Mouse (Mus musculus): ENCODE results near the gene Gmcl1. TPM values are rescaled to one million over a fixed set of nuclear protein-coding genes. Genes with fewer than 3 reads are reported as not detected.

Gene Gmcl1
- polyA plus RNA-seq, 1 experiment from 2014 or later = 27.9 TPM

DNA sequence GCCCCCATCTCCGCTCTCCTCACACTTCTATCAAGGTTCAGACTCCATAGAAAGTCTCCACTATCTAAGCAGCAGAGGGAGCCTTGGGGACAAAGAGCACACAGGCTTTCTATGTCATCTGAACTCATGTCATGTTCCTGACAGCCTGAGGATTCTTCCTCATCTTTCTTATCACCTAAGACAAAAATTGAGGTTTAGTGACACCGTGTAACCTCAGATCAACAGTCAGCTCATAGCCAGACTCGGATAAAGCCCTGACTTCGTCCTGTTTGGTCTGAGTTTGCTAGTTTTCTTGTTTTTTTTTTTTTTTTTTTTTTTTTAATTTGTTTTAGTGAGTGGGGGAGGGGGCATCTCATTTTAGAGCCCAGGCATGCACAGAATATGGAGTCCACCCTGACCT lies 40.6 kb upstream of the Gmcl1 start:
- Histone ChIP-seq H3K9me3 (replicated peaks; ENCODE audit: control insufficient read depth, low read length, poor library complexity, severe bottlenecking) (no peaks in the 10 kb centered on the region), H3K4me2 (ENCODE audit: low read length) (no peak overlapping the region), H3K36me3 (ENCODE audit: control insufficient read depth, insufficient read depth, low read length) (no peaks in the 10 kb centered on the region), H3K27ac (ENCODE audit: low read length) (no peak overlapping the region), H3K9ac (ENCODE audit: low read depth, low read length) (no peak overlapping the region), H3K4me3 (ENCODE audit: low read depth, low read length) (no peak overlapping the region), H3K4me1 (ENCODE audit: control insufficient read depth, insufficient read depth, low read length) (no peaks in the 10 kb centered on the region), H3K27me3 (ENCODE audit: control insufficient read depth, insufficient read depth, low read depth, low read length) (no peaks in the 10 kb centered on the region)
- 87% methylated on average over 4 of the region's 4 CpGs for WGBS
- no peak for ATAC-seq

DNA sequence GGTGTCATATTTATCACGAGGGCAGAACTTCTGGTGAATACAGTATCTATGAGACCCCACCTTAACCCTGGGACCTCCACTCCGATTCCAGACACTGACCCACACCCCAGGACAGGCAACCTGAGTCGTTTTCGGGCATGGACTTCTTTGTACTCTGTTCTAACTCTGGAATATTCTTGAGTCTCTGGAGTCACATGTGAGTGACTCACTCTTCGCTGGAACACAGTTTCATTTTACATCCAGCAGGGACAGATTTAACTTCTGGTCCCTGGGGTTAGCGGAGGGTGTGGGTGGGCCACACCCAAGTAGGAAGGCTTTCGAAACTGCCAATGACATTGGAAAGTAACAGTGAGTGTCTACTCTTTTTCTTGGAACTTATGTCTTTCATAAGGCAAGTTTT lies 39.4 kb upstream of the Gmcl1 start:
- H3K4me2 ChIP-seq (ENCODE audit: low read length) = no peak overlapping the region
- H3K27ac ChIP-seq (ENCODE audit: low read length) = no peak overlapping the region
- no peak overlapping the region for H3K4me3 ChIP-seq (ENCODE audit: low read depth, low read length)
- no peaks in the 10 kb centered on the region for H3K36me3 ChIP-seq (ENCODE audit: control insufficient read depth, insufficient read depth, low read length)
- no peak overlapping the region for H3K9ac ChIP-seq (ENCODE audit: low read depth, low read length)
- no peaks in the 10 kb centered on the region for H3K27me3 ChIP-seq (ENCODE audit: control insufficient read depth, insufficient read depth, low read depth, low read length)
- WGBS = 81% methylated on average over 7 of the region's 7 CpGs
- H3K9me3 ChIP-seq (replicated peaks; ENCODE audit: control insufficient read depth, low read length, poor library complexity, severe bottlenecking) = no peaks in the 10 kb centered on the region
- no peaks in the 10 kb centered on the region for H3K4me1 ChIP-seq (ENCODE audit: control insufficient read depth, insufficient read depth, low read length)
- ATAC-seq = no peak

DNA sequence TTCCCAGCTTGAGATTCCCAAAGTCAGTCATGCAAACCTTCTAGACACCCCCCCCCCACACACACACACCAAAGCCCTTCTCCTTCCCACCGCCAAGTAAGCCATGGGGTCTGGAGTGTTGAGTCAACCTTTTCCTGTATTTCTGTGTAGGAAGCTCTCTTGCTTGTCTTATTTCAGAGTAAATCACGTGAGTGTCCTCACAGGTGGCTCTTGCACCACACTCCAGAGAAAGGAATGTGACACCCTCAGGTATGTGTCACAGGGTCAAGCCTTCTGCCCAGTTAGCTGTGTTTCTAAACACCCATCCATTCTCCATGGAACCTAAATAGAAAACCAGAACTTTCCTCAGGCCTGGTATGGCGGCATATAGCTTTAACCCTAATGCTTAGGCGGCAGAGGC lies 35.8 kb upstream of the Gmcl1 start:
- 83% methylated on average over 4 of the region's 4 CpGs for WGBS
- H3K4me1 ChIP-seq (ENCODE audit: control insufficient read depth, insufficient read depth, low read length) = no peaks in the 10 kb centered on the region
- no peak overlapping the region for H3K27ac ChIP-seq (ENCODE audit: low read length)
- no peaks in the 10 kb centered on the region for H3K9me3 ChIP-seq (replicated peaks; ENCODE audit: control insufficient read depth, low read length, poor library complexity, severe bottlenecking)
- no peak overlapping the region for H3K4me3 ChIP-seq (ENCODE audit: low read depth, low read length)
- H3K4me2 ChIP-seq (ENCODE audit: low read length) = no peak overlapping the region
- ATAC-seq = no peak
- H3K9ac ChIP-seq (ENCODE audit: low read depth, low read length) = no peak overlapping the region
- no peaks in the 10 kb centered on the region for H3K27me3 ChIP-seq (ENCODE audit: control insufficient read depth, insufficient read depth, low read depth, low read length)
- H3K36me3 ChIP-seq (ENCODE audit: control insufficient read depth, insufficient read depth, low read length) = no peaks in the 10 kb centered on the region

DNA sequence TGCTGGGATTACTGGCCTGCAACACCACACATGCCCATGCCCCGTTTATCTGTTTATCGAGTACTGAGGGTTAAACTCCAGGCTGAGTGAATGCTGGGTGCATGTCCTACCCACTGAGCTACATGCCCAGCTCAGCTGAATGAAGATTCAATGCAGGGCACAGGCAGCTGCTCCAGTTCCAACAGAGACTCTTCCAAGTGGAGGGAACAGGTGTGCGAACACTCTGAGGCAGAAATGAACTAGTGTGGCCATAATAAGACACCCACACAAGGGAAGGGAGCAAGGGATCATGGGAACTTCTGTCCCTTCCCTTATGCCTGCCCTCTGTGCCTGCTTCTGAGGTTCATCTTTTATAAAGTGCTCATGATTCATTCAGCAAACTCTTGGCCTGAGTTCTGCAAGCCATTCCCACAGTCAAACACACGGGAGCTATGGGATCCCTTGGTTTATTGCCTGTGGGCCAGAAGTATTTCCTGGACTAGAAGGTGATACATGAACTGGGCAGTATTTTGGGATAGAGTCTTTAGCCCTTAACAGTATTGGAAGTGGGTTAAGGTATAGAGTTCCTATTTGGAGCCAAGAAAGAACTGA lies 35.1 kb upstream of the Gmcl1 start:
- ATAC-seq = no peak
- no peak overlapping the region for H3K9ac ChIP-seq (ENCODE audit: low read depth, low read length)
- no peaks in the 10 kb centered on the region for H3K27me3 ChIP-seq (ENCODE audit: control insufficient read depth, insufficient read depth, low read depth, low read length)
- WGBS = 90% methylated on average over 4 of the region's 4 CpGs
- no peak overlapping the region for H3K4me3 ChIP-seq (ENCODE audit: low read depth, low read length)
- H3K4me1 ChIP-seq (ENCODE audit: control insufficient read depth, insufficient read depth, low read length) = no peaks in the 10 kb centered on the region
- H3K4me2 ChIP-seq (ENCODE audit: low read length) = no peak overlapping the region
- no peaks in the 10 kb centered on the region for H3K36me3 ChIP-seq (ENCODE audit: control insufficient read depth, insufficient read depth, low read length)
- H3K9me3 ChIP-seq (replicated peaks; ENCODE audit: control insufficient read depth, low read length, poor library complexity, severe bottlenecking) = no peaks in the 10 kb centered on the region
- no peak overlapping the region for H3K27ac ChIP-seq (ENCODE audit: low read length)

DNA sequence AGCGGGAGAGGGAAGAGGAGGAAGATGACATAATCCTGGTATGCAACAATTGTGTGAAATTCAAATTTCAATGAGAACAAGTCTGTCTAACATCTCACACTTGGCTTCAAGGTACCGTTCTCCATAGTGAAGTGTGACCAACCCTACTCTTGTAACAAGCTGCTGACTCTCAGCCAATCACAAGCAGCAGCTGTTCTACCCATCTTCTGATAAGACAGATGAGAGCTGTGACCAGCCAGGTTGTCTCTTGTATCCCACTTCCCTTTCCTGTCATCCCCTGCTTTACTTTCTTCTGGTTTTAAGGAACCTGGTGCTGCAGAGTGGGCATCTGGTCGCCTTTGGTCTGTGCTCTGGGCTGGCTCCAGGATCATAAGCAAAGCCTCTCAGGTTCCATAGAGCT lies 34.3 kb upstream of the Gmcl1 start:
- Histone ChIP-seq H3K9ac (ENCODE audit: low read depth, low read length) (no peak overlapping the region), H3K27me3 (ENCODE audit: control insufficient read depth, insufficient read depth, low read depth, low read length) (no peaks in the 10 kb centered on the region), H3K27ac (ENCODE audit: low read length) (no peak overlapping the region), H3K9me3 (replicated peaks; ENCODE audit: control insufficient read depth, low read length, poor library complexity, severe bottlenecking) (no peaks in the 10 kb centered on the region), H3K4me1 (ENCODE audit: control insufficient read depth, insufficient read depth, low read length) (no peaks in the 10 kb centered on the region), H3K36me3 (ENCODE audit: control insufficient read depth, insufficient read depth, low read length) (no peaks in the 10 kb centered on the region), H3K4me3 (ENCODE audit: low read depth, low read length) (no peak overlapping the region), H3K4me2 (ENCODE audit: low read length) (no peak overlapping the region)
- no peak for ATAC-seq
- WGBS = 71% methylated on average over 3 of the region's 3 CpGs

DNA sequence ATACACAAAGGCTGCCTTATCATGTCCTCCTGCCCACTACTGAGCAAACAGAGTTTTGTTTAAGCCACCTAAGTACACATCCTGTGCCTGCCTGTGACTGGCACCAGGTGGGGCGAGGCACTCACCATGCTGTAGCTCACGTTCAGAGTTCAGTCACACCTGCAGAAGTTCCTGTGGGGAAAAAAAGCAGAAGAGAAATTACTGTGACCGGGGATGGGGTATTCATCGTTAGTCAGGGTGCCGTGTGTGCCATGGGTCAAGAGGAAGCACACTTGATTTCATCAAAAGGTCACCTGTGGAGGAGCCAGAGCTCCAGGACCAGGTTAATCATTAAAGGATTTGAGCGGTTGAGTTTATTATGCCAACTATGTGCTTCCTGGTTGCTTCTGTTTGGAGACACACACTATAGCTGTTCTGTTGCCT lies 32.5 kb upstream of the Gmcl1 start:
- Histone ChIP-seq H3K4me2 (ENCODE audit: low read length) (no peak overlapping the region), H3K4me3 (ENCODE audit: low read depth, low read length) (no peak overlapping the region), H3K27ac (ENCODE audit: low read length) (no peak overlapping the region), H3K36me3 (ENCODE audit: control insufficient read depth, insufficient read depth, low read length) (no peaks in the 10 kb centered on the region), H3K9ac (ENCODE audit: low read depth, low read length) (no peak overlapping the region), H3K27me3 (ENCODE audit: control insufficient read depth, insufficient read depth, low read depth, low read length) (no peaks in the 10 kb centered on the region), H3K9me3 (replicated peaks; ENCODE audit: control insufficient read depth, low read length, poor library complexity, severe bottlenecking) (no peaks in the 10 kb centered on the region), H3K4me1 (ENCODE audit: control insufficient read depth, insufficient read depth, low read length) (no peaks in the 10 kb centered on the region)
- WGBS = 80% methylated on average over 6 of the region's 6 CpGs
- ATAC-seq = no peak

DNA sequence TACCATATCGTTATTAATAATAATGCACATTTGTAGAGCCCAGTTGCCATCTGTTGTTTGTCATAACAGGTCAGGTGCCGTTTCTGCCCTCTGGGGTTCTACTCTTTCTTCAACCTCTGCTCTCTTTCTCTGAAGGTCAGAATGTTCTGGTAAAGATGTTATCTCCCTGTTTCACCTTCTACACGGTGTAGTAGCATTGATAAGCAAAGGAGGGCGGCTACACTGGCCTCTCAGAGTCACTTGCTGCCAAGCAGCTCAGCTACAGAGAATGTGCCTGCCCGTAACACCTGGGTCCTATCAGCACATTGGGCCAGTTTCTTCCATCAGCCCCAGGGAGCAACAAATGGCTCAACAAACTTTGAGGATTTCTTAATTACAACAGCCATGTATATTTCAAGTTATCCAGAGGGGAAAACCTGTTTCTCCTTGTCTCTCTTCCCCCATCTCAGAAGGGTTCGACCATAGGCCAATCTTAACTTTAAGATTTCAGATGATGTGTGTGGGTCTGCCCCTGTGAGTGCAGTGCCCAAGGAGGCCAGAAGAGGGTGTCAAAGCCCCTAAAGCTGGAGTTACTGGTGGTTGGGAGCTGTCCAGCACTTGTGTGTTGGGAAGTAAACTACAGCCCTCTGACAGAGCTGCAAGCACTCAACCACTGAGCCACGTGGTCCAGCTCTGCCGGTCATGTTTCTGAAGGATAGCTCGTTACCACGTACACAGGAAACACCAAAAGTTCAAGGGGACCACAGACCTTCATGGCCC lies 21.1 kb upstream of the Gmcl1 start:
- 95% methylated on average over 10 of the region's 10 CpGs for WGBS
- no peak overlapping the region for H3K4me3 ChIP-seq (ENCODE audit: low read depth, low read length)
- no peak overlapping the region for H3K4me2 ChIP-seq (ENCODE audit: low read length)
- no peak overlapping the region for H3K27ac ChIP-seq (ENCODE audit: low read length)
- H3K36me3 ChIP-seq (ENCODE audit: control insufficient read depth, insufficient read depth, low read length) = no peaks in the 10 kb centered on the region
- H3K4me1 ChIP-seq (ENCODE audit: control insufficient read depth, insufficient read depth, low read length) = no peaks in the 10 kb centered on the region
- no peak overlapping the region for H3K9ac ChIP-seq (ENCODE audit: low read depth, low read length)
- no peaks in the 10 kb centered on the region for H3K9me3 ChIP-seq (replicated peaks; ENCODE audit: control insufficient read depth, low read length, poor library complexity, severe bottlenecking)
- no peaks in the 10 kb centered on the region for H3K27me3 ChIP-seq (ENCODE audit: control insufficient read depth, insufficient read depth, low read depth, low read length)
- no peak for ATAC-seq

DNA sequence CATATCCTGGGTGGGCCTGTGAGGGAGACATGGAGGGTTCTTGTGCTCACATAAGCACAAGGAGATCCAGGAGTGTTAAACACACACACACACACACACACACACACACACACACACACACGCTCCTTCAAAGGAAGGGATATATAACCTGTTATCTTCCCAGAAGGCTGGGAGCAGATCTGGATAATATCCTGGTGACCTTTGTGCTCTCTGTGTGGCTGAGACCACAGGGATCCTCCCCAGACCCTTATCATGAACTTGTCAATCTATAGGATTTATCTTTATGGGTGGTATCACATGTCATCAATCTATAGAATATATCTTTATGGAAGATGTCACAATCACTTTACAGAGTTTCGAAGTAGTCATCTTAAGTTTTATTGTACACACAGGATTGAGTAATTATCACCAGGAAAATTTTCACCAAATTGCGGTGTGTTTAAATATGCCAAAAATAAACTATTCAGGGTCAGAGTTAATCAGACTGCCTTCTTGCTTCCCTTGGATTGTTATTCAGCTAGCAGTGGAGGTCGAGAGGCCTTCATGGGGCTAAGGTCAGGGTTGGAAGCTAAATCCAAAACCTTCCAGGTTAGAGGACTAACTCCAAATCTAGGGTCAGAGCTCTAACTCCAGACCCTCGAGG lies 19.8 kb upstream of the Gmcl1 start:
- Histone ChIP-seq H3K4me1 (ENCODE audit: control insufficient read depth, insufficient read depth, low read length) (no peaks in the 10 kb centered on the region), H3K27ac (ENCODE audit: low read length) (no peak overlapping the region), H3K36me3 (ENCODE audit: control insufficient read depth, insufficient read depth, low read length) (no peaks in the 10 kb centered on the region), H3K27me3 (ENCODE audit: control insufficient read depth, insufficient read depth, low read depth, low read length) (no peaks in the 10 kb centered on the region), H3K4me3 (ENCODE audit: low read depth, low read length) (no peak overlapping the region), H3K4me2 (ENCODE audit: low read length) (no peak overlapping the region), H3K9me3 (replicated peaks; ENCODE audit: control insufficient read depth, low read length, poor library complexity, severe bottlenecking) (no peaks in the 10 kb centered on the region), H3K9ac (ENCODE audit: low read depth, low read length) (no peak overlapping the region)
- ATAC-seq = no peak
- WGBS = 87% methylated on average over 5 of the region's 5 CpGs

DNA sequence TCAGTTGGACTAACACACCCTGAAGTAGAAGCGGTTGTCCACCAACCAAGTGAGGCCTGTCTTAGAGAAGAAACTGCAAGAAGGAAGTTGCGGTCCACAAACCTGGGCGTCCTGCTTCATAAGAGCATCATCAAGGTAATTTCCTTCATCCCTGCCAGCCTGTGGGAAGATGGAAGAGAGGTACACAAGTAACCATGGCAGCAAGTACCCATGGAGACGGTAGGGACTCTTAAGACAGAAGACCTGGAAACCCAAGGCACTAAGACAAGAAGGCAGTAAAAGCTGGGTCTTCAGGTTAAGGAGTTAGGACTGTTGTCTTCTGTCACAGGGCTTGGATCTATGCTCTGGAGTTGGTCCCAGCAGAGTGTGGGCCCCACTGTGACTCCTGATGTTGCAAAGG lies 17.8 kb upstream of the Gmcl1 start:
- Histone ChIP-seq H3K9ac (ENCODE audit: low read depth, low read length) (no peak overlapping the region), H3K27ac (ENCODE audit: low read length) (no peak overlapping the region), H3K4me3 (ENCODE audit: low read depth, low read length) (no peak overlapping the region), H3K4me2 (ENCODE audit: low read length) (no peak overlapping the region), H3K4me1 (ENCODE audit: control insufficient read depth, insufficient read depth, low read length) (no peaks in the 10 kb centered on the region), H3K9me3 (replicated peaks; ENCODE audit: control insufficient read depth, low read length, poor library complexity, severe bottlenecking) (no peaks in the 10 kb centered on the region), H3K27me3 (ENCODE audit: control insufficient read depth, insufficient read depth, low read depth, low read length) (no peaks in the 10 kb centered on the region), H3K36me3 (ENCODE audit: control insufficient read depth, insufficient read depth, low read length) (no peaks in the 10 kb centered on the region)
- 93% methylated on average over 4 of the region's 4 CpGs for WGBS
- ATAC-seq = no peak
